Mouse (Mus musculus): ENCODE measurements around the gene Mast3.

GRCm38 (mm10) chr8:70756476-70757040, 48.3 kb downstream of the Mast3 start:
- TF ChIP-seq EP300 (optimal IDR thresholded peaks at IDR 0.05) (no peak), CTCF (IDR thresholded peaks at IDR 0.05; ENCODE audit: low read depth) (no peak)
